Mouse (Mus musculus): ENCODE data around the gene Tekt2. TPM values are rescaled to one million over a fixed set of nuclear protein-coding genes. Genes with fewer than 3 reads are reported as not detected.

Tekt2 gene
- total RNA-seq, 2 experiments from 2014 or later, result not detected

GRCm38 (mm10) chr4:126277906-126278564 is 47.5 kb downstream of the Tekt2 start:
- ATAC-seq (replicated peaks; ENCODE audit: poor library complexity, severe bottlenecking), result peak; percentile 81

GRCm38 (mm10) chr4:126275681-126276131 is 49.8 kb downstream of the Tekt2 start:
- ATAC-seq (replicated peaks; ENCODE audit: poor library complexity, severe bottlenecking), result no peak

- no peak for ATAC-seq (replicated peaks; ENCODE audit: poor library complexity, severe bottlenecking)
Measured at GRCm38 (mm10) chr4:126275081-126275480, 50.4 kb downstream of the Tekt2 start.

GRCm38 (mm10) chr4:126273753-126274152 is 51.7 kb downstream of the Tekt2 start:
- no peak for ATAC-seq (replicated peaks; ENCODE audit: poor library complexity, severe bottlenecking)

Other genes starting within 250 kb of the Tekt2 start
- 14.2 and 23.0 TPM in 2 replicates for gene Lsm10, start 229.1 kb downstream of the Tekt2 start, total RNA-seq (2014; fragmentation: Nextera tagmentation)
- 10.9 and 12.5 TPM in 2 replicates for gene Lsm10, start 229.1 kb downstream of the Tekt2 start, total RNA-seq (2017)
- gene Stk40, start 221.7 kb downstream of the Tekt2 start, total RNA-seq (2014; fragmentation: Nextera tagmentation), result 5.9 and 6.3 TPM in 2 replicates
- gene Stk40, start 221.7 kb downstream of the Tekt2 start, total RNA-seq (2017), result 2.9 and 3.6 TPM in 2 replicates
- 0.73 and 1.1 TPM in 2 replicates for gene Eva1b, start 177.9 kb downstream of the Tekt2 start, total RNA-seq (2014; fragmentation: Nextera tagmentation)
- 1.0 and 2.4 TPM in 2 replicates for gene Eva1b, start 177.9 kb downstream of the Tekt2 start, total RNA-seq (2017)
- gene Sh3d21, start 162.2 kb downstream of the Tekt2 start, total RNA-seq (2014; fragmentation: Nextera tagmentation), result 0.15 and 1.5 TPM in 2 replicates
- gene Sh3d21, start 162.2 kb downstream of the Tekt2 start, total RNA-seq (2017), result 0.36 and 0.39 TPM in 2 replicates
- 215 and 267 TPM in 2 replicates for gene Thrap3, start 122.9 kb downstream of the Tekt2 start, total RNA-seq (2014; fragmentation: Nextera tagmentation)
- gene Thrap3, start 122.9 kb downstream of the Tekt2 start, total RNA-seq (2017), result 304 and 361 TPM in 2 replicates
- 20.6 and 25.6 TPM in 2 replicates for gene Map7d1, start 69.3 kb downstream of the Tekt2 start, total RNA-seq (2014; fragmentation: Nextera tagmentation)
- 12.8 and 20.2 TPM in 2 replicates for gene Map7d1, start 69.3 kb downstream of the Tekt2 start, total RNA-seq (2017)
- 46.2 and 55.5 TPM in 2 replicates for gene Trappc3, start 63.4 kb downstream of the Tekt2 start, total RNA-seq (2014; fragmentation: Nextera tagmentation)
- 48.4 and 54.8 TPM in 2 replicates for gene Trappc3, start 63.4 kb downstream of the Tekt2 start, total RNA-seq (2017)
- not detected in 2 replicates for gene Col8a2, start 38.9 kb downstream of the Tekt2 start, total RNA-seq (2014; fragmentation: Nextera tagmentation)
- not detected in 2 replicates for gene Col8a2, start 38.9 kb downstream of the Tekt2 start, total RNA-seq (2017)
- 24.9 and 33.4 TPM in 2 replicates for gene Adprhl2, start 4.0 kb downstream of the Tekt2 start, total RNA-seq (2014; fragmentation: Nextera tagmentation)
- gene Adprhl2, start 4.0 kb downstream of the Tekt2 start, total RNA-seq (2017), result 27.7 and 28.2 TPM in 2 replicates
- gene Ago3, start 103.9 kb upstream of the Tekt2 start, total RNA-seq (2014; fragmentation: Nextera tagmentation), result 8.9 and 21.4 TPM in 2 replicates
- gene Ago3, start 103.9 kb upstream of the Tekt2 start, total RNA-seq (2017), result 6.6 and 6.8 TPM in 2 replicates
- gene Ago1, start 142.9 kb upstream of the Tekt2 start, total RNA-seq (2014; fragmentation: Nextera tagmentation), result 22.5 and 32.9 TPM in 2 replicates
- 18.2 and 18.6 TPM in 2 replicates for gene Ago1, start 142.9 kb upstream of the Tekt2 start, total RNA-seq (2017)
- 2.7 and 4.6 TPM in 2 replicates for gene Ago4, start 207.8 kb upstream of the Tekt2 start, total RNA-seq (2014; fragmentation: Nextera tagmentation)
- gene Ago4, start 207.8 kb upstream of the Tekt2 start, total RNA-seq (2017), result 4.1 and 4.6 TPM in 2 replicates
- 37.8 and 57.9 TPM in 2 replicates for gene Clspn, start 231.2 kb upstream of the Tekt2 start, total RNA-seq (2014; fragmentation: Nextera tagmentation)
- 53.5 and 91.2 TPM in 2 replicates for gene Clspn, start 231.2 kb upstream of the Tekt2 start, total RNA-seq (2017)